Mouse (Mus musculus) adrenal gland, adult (tissue): ENCODE measurements at regions not wholly inside any gene's neighbourhood (a gene's known extent, or its start where the extent isn't known, plus 50 kb on each side); places are given as distances from the start of the nearest gene placed in this dataset.
A peak's percentile ranks its signal among the peaks of the same experiment; 100 is the strongest.

ENCODE experiments used
- DNase-seq, 2 experiments: peaks; one replicate each; pipeline ENCODE4 v3.0.0; 2022 to 2023; ENCODE audit warnings: low spot score in 1 of 2; ENCODE audit not compliant: inconsistent age in 2 of 2

DNA sequence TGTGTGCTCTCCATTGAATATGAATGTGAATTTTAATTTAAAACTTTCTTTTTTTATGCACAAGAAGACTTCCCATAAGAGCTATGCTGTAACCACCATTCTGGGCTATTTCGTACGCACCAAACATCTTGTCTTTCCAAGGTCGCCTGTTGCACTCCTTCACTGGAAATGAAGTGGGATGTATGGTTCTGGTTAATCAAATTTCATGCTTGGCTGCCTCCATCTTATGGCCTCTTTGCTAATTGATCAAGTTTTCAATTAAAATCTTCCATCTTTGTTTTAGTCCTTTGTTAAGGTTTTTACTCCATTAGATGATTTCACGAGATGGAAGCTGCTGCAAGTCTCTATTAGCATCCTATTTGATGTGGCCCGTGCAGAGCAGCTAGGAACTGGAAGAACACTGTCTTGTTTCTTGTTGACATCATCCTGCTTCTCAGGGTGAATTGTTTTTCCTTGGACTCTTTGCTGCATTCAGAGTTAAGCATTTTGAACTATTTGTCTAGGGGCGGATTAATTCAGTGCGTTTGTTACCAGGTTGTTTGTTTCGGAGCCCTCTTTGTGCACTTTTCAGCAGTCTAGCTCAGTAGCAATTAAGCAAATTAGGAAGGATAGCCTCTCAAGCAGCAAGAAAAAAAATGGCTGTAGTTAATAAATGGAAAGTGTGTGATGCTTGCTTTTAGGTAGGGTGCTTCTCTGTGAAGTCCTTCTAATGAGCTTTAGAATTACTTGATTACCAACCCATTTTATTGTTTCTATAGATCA lies 147.4 kb upstream of the Alcam start:
- DNase-seq: no peak

DNA sequence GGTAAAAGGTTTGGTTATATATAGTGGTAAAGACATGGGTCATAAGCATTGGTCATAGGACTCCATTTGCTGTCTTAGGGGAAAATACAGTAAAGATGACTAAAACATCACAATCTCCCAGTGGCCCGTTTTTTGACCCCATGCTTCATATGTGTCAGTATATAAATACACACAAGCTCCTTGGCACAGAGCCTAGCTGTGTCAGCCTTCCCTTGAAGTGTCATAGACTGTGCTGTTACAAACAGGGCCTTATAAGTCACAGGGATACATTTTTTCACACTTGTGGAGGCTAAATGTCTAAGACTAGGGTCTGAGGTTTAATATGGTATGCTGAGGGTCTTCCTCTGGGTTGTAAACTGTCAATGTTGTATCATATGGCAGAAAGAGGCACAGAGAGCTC lies 144.4 kb upstream of the Alcam start:
- no peak for DNase-seq

DNA sequence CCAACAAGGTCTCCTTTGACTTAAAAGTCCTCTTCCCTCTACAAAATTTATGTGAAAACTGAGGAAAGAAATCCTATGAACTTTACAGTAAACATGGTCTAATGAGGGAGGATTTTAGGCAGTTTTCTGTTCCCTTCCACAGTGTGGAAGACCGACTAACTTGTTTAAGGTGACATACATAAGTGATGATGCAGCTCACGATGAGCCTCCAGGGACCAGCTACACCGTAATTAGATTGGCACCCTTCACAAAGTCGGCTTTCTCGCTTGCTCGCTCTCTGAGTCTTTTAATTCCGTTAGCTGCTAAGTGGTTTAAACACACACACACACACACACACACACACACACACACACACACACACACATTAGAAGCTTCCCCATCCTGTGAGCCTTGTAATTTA lies 143.3 kb upstream of the Alcam start:
- no peak for DNase-seq

- DNase-seq: no peak
Observed at GRCm38 (mm10) chr16:52588291-52588781, 134.5 kb upstream of the Alcam start.

- DNase-seq: peak in 1 of 2 experiments; percentile 36
Observed at GRCm38 (mm10) chr16:52569078-52569477, 115.2 kb upstream of the Alcam start.

DNA sequence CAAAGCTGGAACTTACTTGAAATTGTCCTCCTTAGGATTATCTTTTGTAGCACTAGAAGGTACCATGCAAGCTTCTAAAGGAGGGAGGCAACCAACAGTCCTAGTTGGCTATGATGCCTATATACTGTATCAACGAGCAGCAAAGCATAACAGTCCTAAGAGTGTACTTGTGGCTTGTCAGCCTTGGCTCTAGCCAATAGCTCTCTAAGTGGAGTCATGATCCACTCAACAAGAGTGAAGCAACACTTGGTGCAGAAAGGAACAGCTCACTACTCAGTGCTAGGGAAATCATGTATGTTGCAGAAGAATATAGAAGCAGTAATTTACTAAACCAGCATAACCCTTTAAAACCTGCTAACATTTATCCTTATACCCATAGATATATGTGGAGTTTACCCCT lies 82.4 kb upstream of the Alcam start:
- no peak for DNase-seq

DNA sequence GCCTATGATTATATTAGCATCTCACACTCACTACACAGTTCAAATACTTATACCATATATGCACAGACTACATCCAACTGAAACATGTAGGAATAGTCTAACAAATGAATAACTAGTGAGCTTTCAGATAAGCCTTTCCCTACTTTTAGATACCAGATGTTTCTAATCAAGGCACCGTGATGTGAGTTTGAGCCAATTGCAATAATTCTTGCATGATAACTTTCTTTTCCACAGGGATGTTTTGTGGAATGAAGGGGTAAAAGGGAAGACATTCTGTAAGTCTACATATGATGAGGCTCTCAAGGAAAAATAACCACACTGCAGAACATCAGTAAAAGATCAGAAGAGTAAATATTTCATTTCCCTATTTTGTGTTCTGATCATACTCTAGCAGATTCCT lies 80.7 kb upstream of the Alcam start:
- DNase-seq: no peak

DNA sequence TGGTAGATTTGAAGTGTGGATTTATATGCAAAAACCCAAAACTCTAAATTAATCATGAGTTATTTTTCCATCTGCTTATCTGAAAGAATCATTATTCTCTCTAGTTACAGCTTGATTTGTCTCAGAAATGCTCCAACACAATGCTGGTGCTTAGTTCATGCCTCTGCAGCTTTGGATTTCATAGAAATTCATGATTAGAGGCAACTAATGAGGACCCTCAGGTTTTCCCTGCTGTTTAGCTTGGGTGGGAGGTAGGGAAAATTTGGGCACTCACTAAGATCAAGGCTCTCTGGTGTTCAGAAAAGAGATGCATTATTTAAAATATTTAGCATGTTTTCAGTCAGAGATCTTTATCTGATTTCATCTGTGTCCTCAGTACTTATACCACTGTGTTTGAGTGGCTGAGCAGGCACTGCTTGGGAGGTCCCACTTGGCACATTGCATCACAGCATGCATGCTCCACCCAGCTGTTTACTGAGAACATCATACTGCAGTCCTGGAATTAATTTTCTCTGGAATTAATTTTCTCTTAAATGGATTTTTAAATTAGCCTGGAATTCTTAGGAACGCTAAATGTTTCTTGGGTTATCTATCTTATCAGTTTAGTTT lies 78.7 kb upstream of the Alcam start:
- no peak for DNase-seq

DNA sequence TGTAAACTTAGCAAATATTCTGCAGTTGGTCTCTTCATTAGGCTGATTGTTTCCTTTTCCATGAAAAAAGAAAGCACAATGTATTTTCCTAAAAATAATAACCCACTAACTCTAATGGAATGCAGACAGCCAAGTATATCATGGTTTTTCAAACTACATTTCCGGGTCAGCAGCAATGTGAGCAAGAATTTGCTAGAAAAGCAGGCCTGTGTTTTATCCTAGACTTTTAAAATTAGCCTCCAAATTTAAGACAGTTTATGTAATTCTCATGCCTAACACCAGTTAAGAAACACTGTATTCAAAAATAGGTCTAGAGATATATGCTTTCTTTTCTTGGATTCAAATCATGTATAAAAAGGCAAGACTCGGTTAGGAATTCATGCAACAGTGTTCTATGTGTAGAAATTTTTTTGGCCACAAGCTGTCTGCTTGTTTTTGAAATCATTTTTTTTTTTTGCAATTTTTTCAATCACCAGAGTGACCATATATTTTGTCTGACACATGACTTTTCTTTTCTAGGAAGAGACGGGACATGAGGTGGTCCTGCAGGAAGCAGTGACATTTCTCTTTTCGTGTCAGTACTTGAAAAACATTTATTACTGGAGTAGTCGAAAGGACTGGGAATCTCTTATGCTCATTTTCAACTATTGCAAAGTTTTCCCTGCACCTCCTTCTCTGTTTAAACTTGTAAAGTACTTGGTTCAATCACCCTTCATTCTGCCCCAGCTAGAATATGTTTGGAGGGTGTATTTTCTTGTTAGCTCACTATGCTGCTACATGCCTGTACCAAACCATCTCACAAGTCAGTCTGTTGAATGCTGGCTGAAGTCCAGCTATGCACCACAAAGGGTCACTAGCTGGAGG lies 59.9 kb upstream of the Alcam start:
- DNase-seq: no peak

GRCm38 (mm10) chr16:52508633-52509379 lies 54.9 kb upstream of the Alcam start:
- DNase-seq: no peak
